14 mouse cellular contexts compared by ENCODE assay signal in genomic region chr8:120396756-120397155, GRCm38 (mm10).
DNase-seq lines count a peak whose midpoint lies in the region; ATAC-seq and TF ChIP-seq lines count a peak whose summit lies in the region.
"Had no signal": no experiment of that assay in that cellular context is flagged by ENCODE, and none has a peak within 500 bp of the region (broad histone marks: within the 10 kb centered on the region; RNA-seq: fewer than 3 reads in every experiment).

No protein-coding gene starts in this region.

- H3K4me3 ChIP-seq in lung, postnatal 0 days (ENCODE audit: low read depth, low read length) = no peak overlapping the region
- H3K4me3 ChIP-seq in hindbrain, embryonic 14.5 days (replicated peaks; ENCODE audit: low read length) = no peak overlapping the region
- H3K4me3 ChIP-seq: liver, embryonic 15.5 days; stomach, embryonic 15.5 days had no signal

- H3K27me3 ChIP-seq in lung, postnatal 0 days (replicated peaks; ENCODE audit: insufficient read depth, low read length) = no peaks in the 10 kb centered on the region
- no peaks in the 10 kb centered on the region for H3K27me3 ChIP-seq in hindbrain, embryonic 14.5 days (ENCODE audit: control insufficient read depth, insufficient read depth, low read length)
- H3K27me3 ChIP-seq: stomach, embryonic 15.5 days had no signal

- H3K4me2 ChIP-seq in lung, postnatal 0 days (replicated peaks; ENCODE audit: low read depth, low read length) = no peak overlapping the region
- H3K4me2 ChIP-seq in hindbrain, embryonic 14.5 days (replicated peaks) = no peak overlapping the region
- H3K4me2 ChIP-seq: liver, embryonic 15.5 days; stomach, embryonic 15.5 days had no signal

- DNase-seq in lung, postnatal 0 days (ENCODE audit: low spot score) = peak; percentile 53
- no peak for DNase-seq in lung, postnatal 36 days
- no peak for DNase-seq in hindbrain, embryonic 14.5 days (ENCODE audit: low spot score)
- peak; percentile 44 to 65 for DNase-seq in natural killer cell, adult 2 months (ENCODE audit: low spot score in 2 of 2)
- DNase-seq in right cerebral cortex, postnatal 36 days (ENCODE audit: low spot score in 2 of 2) = no peak
- no peak for DNase-seq in left cerebral cortex, adult 9 months (ENCODE audit: low spot score in 2 of 2)
- DNase-seq in cerebellum, adult 9-11 months = no peak
- DNase-seq: adrenal gland, adult 2 months; embryo, embryonic 11 days; kidney, adult 11 months; right cerebral cortex, postnatal 14 days had no signal

- peak; percentile 41 for ATAC-seq in lung, postnatal 0 days
- ATAC-seq in common myeloid progenitor, adult 5-6 weeks (replicated peaks; ENCODE audit: low read depth, poor library complexity, severe bottlenecking) = peak; percentile 45
- ATAC-seq in hindbrain, embryonic 14.5 days (ENCODE audit: low FRiP score) = no peak

- H3K27ac ChIP-seq in lung, postnatal 0 days (ENCODE audit: low read length) = no peak overlapping the region
- H3K27ac ChIP-seq in hindbrain, embryonic 14.5 days = 0 out of 2 replicates have a peak overlapping the region, but pooled peaks have one; percentile 38
- H3K27ac ChIP-seq: liver, embryonic 15.5 days; stomach, embryonic 15.5 days had no signal

- no peak for TF ChIP-seq EP300 in lung, postnatal 0 days (IDR thresholded peaks at IDR 0.05)

- no peak overlapping the region for H3K9ac ChIP-seq in lung, postnatal 0 days (replicated peaks; ENCODE audit: low read depth)
- peak overlapping the region; percentile 7; the same call in 1 of the 2 replicates for H3K9ac ChIP-seq in hindbrain, embryonic 14.5 days
- H3K9ac ChIP-seq: liver, embryonic 15.5 days; stomach, embryonic 15.5 days had no signal

- H3K36me3 ChIP-seq in lung, postnatal 0 days (ENCODE audit: insufficient read depth, low read length) = no peaks in the 10 kb centered on the region
- H3K36me3 ChIP-seq in hindbrain, embryonic 14.5 days (replicated peaks; ENCODE audit: control insufficient read depth, insufficient read depth) = no peaks in the 10 kb centered on the region
- H3K36me3 ChIP-seq: liver, embryonic 15.5 days; stomach, embryonic 15.5 days had no signal

- 0 out of 2 replicates have a peak, but pooled peaks cover 6% of the 10 kb centered on the region for H3K4me1 ChIP-seq in lung, postnatal 0 days (ENCODE audit: insufficient read depth, low read depth, low read length)
- peaks cover 59% of the 10 kb centered on the region for H3K4me1 ChIP-seq in hindbrain, embryonic 14.5 days (replicated peaks; ENCODE audit: control insufficient read depth, insufficient read depth, low read length)

- no peaks in the 10 kb centered on the region for H3K9me3 ChIP-seq in lung, postnatal 0 days (ENCODE audit: low read length)
- no peaks in the 10 kb centered on the region for H3K9me3 ChIP-seq in hindbrain, embryonic 14.5 days (ENCODE audit: control insufficient read depth, low read length)
- H3K9me3 ChIP-seq: liver, embryonic 15.5 days; stomach, embryonic 15.5 days had no signal

- 60% methylated on average over 3 of the region's 3 CpGs for WGBS in lung, postnatal 0 days
- WGBS in hindbrain, embryonic 14.5 days = 22% methylated on average over 3 of the region's 3 CpGs

- TF ChIP-seq CTCF in lung, postnatal 0 days (IDR thresholded peaks at IDR 0.05) = no peak

Comparison
In these comparisons a context has a peak if more than half of its experiments do, and no peak if none do; other contexts are left out.
1. DNase-seq: peak in lung, postnatal 0 days (single experiment) and natural killer cell, adult 2 months (2 of 2); none in lung, postnatal 36 days (single experiment), hindbrain, embryonic 14.5 days (single experiment), right cerebral cortex, postnatal 36 days (0 of 2), left cerebral cortex, adult 9 months (0 of 2) and cerebellum, adult 9-11 months (single experiment).